Mouse (Mus musculus): ENCODE data around the gene Olfr1406. TPM values are rescaled to one million over a fixed set of nuclear protein-coding genes. Genes with fewer than 3 reads are reported as not detected.

Gene Olfr1406
- polyA plus RNA-seq, 1 experiment from 2014 or later = not detected

DNA sequence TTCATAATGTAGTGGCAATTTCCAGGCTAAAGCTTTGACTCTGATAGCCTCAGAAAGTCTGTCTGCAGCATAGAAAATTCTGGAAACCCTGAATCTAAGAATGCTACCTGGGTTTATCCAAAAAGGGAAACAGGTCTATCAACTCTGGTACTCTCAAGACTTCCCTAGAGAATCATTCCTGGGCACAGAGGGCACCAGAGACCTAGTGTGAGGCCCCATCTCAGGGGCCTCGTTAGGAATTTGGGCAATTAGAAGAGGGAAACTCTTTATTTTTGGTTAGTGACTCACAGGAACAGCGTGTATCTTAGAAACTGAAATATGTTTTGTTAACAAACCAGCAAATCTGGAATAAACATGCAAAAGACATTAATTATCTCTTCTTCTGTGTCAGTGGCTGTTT lies 53.2 kb downstream of the Olfr1406 start, which contains the start of gene Olfr1408:
Gene Olfr1408 (minus strand): TSS at position 101 of the 400 bp plus-strand sequence.
- Histone ChIP-seq H3K4me2 (ENCODE audit: low read depth, low read length) (no peak within 1 kb of the TSS), H3K9me3 (ENCODE audit: control insufficient read depth, low read length) (no peaks in the 10 kb centered on the region), H3K27me3 (ENCODE audit: control insufficient read depth, insufficient read depth, low read length) (no peaks in the 10 kb centered on the region), H3K36me3 (ENCODE audit: control insufficient read depth, insufficient read depth, low read length) (no peaks in the 10 kb centered on the region), H3K9ac (replicated peaks; ENCODE audit: low read depth, low read length) (no peak within 1 kb of the TSS), H3K27ac (ENCODE audit: low read depth, low read length) (no peak within 1 kb of the TSS), H3K4me3 (ENCODE audit: low read depth, low read length) (no peak within 1 kb of the TSS), H3K4me1 (ENCODE audit: control insufficient read depth, insufficient read depth, low read length) (no peaks in the 10 kb centered on the region)
- 80% methylated on average over 2 of the region's 2 CpGs for WGBS
- no peak for ATAC-seq (ENCODE audit: low read depth)

Other genes starting within 250 kb of the Olfr1406 start
- gene Olfr16, start 240.2 kb downstream of the Olfr1406 start, polyA plus RNA-seq (2014; fragmentation: Nextera tagmentation; extraction: Ambion mirVana) = not detected in 2 replicates
- not detected in 2 replicates for gene Olfr1408, start 53.3 kb downstream of the Olfr1406 start, polyA plus RNA-seq (2014; fragmentation: Nextera tagmentation; extraction: Ambion mirVana)
- gene Olfr218, start 7.2 kb upstream of the Olfr1406 start, polyA plus RNA-seq (2014; fragmentation: Nextera tagmentation; extraction: Ambion mirVana) = not detected in 2 replicates
- gene Olfr1404, start 21.8 kb upstream of the Olfr1406 start, polyA plus RNA-seq (2014; fragmentation: Nextera tagmentation; extraction: Ambion mirVana) = not detected in 2 replicates
- not detected in 2 replicates for gene Fcer1a, start 36.6 kb upstream of the Olfr1406 start, polyA plus RNA-seq (2014; fragmentation: Nextera tagmentation; extraction: Ambion mirVana)
- not detected in 2 replicates for gene Olfr418, start 75.4 kb upstream of the Olfr1406 start, polyA plus RNA-seq (2014; fragmentation: Nextera tagmentation; extraction: Ambion mirVana)
- gene Mptx2, start 87.1 kb upstream of the Olfr1406 start, polyA plus RNA-seq (2014; fragmentation: Nextera tagmentation; extraction: Ambion mirVana) = not detected in 2 replicates
- 34.4 and 35.6 TPM in 2 replicates for gene Ackr1, start 143.1 kb upstream of the Olfr1406 start, polyA plus RNA-seq (2014; fragmentation: Nextera tagmentation; extraction: Ambion mirVana)
- 1.1 and 2.7 TPM in 2 replicates for gene Aim2, start 160.2 kb upstream of the Olfr1406 start, polyA plus RNA-seq (2014; fragmentation: Nextera tagmentation; extraction: Ambion mirVana)
- 151 and 174 TPM in 2 replicates for gene Cadm3, start 177.1 kb upstream of the Olfr1406 start, polyA plus RNA-seq (2014; fragmentation: Nextera tagmentation; extraction: Ambion mirVana)

Data from neural tube, embryonic 14.5 days (tissue).